Mouse (Mus musculus): ENCODE results near the gene Cdc42bpa. TPM values are rescaled to one million over a fixed set of nuclear protein-coding genes. Genes with fewer than 3 reads are reported as not detected.
A peak's percentile ranks its signal among the peaks of the same experiment; 100 is the strongest.

Gene Cdc42bpa
- polyA plus RNA-seq, 1 experiment from 2014 or later: 20.4 TPM

- H3K9ac ChIP-seq: no peak overlapping the region
- no peak overlapping the region for H3K4me2 ChIP-seq (replicated peaks)
- no peak overlapping the region for H3K27ac ChIP-seq
- H3K4me3 ChIP-seq: no peak overlapping the region
- no peaks in the 10 kb centered on the region for H3K36me3 ChIP-seq
- no peaks in the 10 kb centered on the region for H3K9me3 ChIP-seq
- peaks cover 16% of the 10 kb centered on the region for H3K4me1 ChIP-seq
- H3K27me3 ChIP-seq: no peaks in the 10 kb centered on the region
- ATAC-seq (ENCODE audit: low FRiP score, low read depth): no peak
- 78% methylated on average over 5 of the region's 5 CpGs for WGBS
These were observed 9.6 kb downstream of the Cdc42bpa start for GRCm38 (mm10) chr1:179969776-179970428.

- Histone ChIP-seq H3K36me3 (no peaks in the 10 kb centered on the region), H3K9ac (no peak overlapping the region), H3K9me3 (no peaks in the 10 kb centered on the region), H3K4me2 (replicated peaks) (no peak overlapping the region), H3K27me3 (no peaks in the 10 kb centered on the region), H3K27ac (no peak overlapping the region), H3K4me1 (peaks cover 45% of the 10 kb centered on the region), H3K4me3 (no peak overlapping the region)
- no peak for ATAC-seq (ENCODE audit: low FRiP score, low read depth)
- WGBS: 79% methylated on average over 6 of the region's 6 CpGs
These were observed 14.7 kb downstream of the Cdc42bpa start for GRCm38 (mm10) chr1:179975021-179975420.

GRCm38 (mm10) chr1:179975645-179976275 is 15.5 kb downstream of the Cdc42bpa start:
- 66% methylated on average over 5 of the region's 5 CpGs for WGBS
- no peak for ATAC-seq (ENCODE audit: low FRiP score, low read depth)
- Histone ChIP-seq H3K4me3 (no peak overlapping the region), H3K27me3 (no peaks in the 10 kb centered on the region), H3K36me3 (no peaks in the 10 kb centered on the region), H3K9ac (no peak overlapping the region), H3K4me2 (replicated peaks) (no peak overlapping the region), H3K27ac (no peak overlapping the region), H3K4me1 (peaks cover 45% of the 10 kb centered on the region), H3K9me3 (no peaks in the 10 kb centered on the region)

- Histone ChIP-seq H3K4me2 (replicated peaks) (peak overlapping the region; percentile 25; the same call in 1 of the 2 replicates), H3K27me3 (no peaks in the 10 kb centered on the region), H3K4me1 (peaks cover 44% of the 10 kb centered on the region), H3K9ac (no peak overlapping the region), H3K4me3 (no peak overlapping the region), H3K9me3 (peaks cover 7% of the 10 kb centered on the region), H3K36me3 (peaks cover 6% of the 10 kb centered on the region; the same call in 1 of the 2 replicates), H3K27ac (peak overlapping the region; percentile 73)
- peak; percentile 79 for ATAC-seq (ENCODE audit: low FRiP score, low read depth)
- 22% methylated on average over 6 of the region's 6 CpGs for WGBS
These were observed 17.2 kb downstream of the Cdc42bpa start for GRCm38 (mm10) chr1:179977437-179977836.

- H3K4me1 ChIP-seq: peaks cover 41% of the 10 kb centered on the region
- no peak overlapping the region for H3K4me3 ChIP-seq
- ATAC-seq (ENCODE audit: low FRiP score, low read depth): no peak
- 46% methylated on average over 1 of the region's 1 CpGs for WGBS
- no peak overlapping the region for H3K27ac ChIP-seq
- peaks cover 7% of the 10 kb centered on the region for H3K9me3 ChIP-seq
- no peak overlapping the region for H3K4me2 ChIP-seq (replicated peaks)
- H3K27me3 ChIP-seq: no peaks in the 10 kb centered on the region
- H3K36me3 ChIP-seq: peaks cover 6% of the 10 kb centered on the region; the same call in 1 of the 2 replicates
- no peak overlapping the region for H3K9ac ChIP-seq
These were observed 18.5 kb downstream of the Cdc42bpa start for GRCm38 (mm10) chr1:179978742-179979141.

- peaks cover 10% of the 10 kb centered on the region; the same call in 1 of the 2 replicates for H3K36me3 ChIP-seq
- H3K4me2 ChIP-seq (replicated peaks): no peak overlapping the region
- no peak overlapping the region for H3K27ac ChIP-seq
- peaks cover 25% of the 10 kb centered on the region for H3K4me1 ChIP-seq
- H3K4me3 ChIP-seq: no peak overlapping the region
- no peaks in the 10 kb centered on the region for H3K27me3 ChIP-seq
- peaks cover 7% of the 10 kb centered on the region for H3K9me3 ChIP-seq
- no peak for ATAC-seq (ENCODE audit: low FRiP score, low read depth)
- H3K9ac ChIP-seq: no peak overlapping the region
These were observed 21.4 kb downstream of the Cdc42bpa start for GRCm38 (mm10) chr1:179981680-179982079.

GRCm38 (mm10) chr1:179982183-179982582 is 21.9 kb downstream of the Cdc42bpa start:
- H3K36me3 ChIP-seq: peaks cover 13% of the 10 kb centered on the region
- H3K9ac ChIP-seq: no peak overlapping the region
- no peak overlapping the region for H3K4me2 ChIP-seq (replicated peaks)
- H3K9me3 ChIP-seq: peaks cover 7% of the 10 kb centered on the region
- peaks cover 20% of the 10 kb centered on the region for H3K4me1 ChIP-seq
- 71% methylated on average over 1 of the region's 1 CpGs for WGBS
- H3K27me3 ChIP-seq: no peaks in the 10 kb centered on the region
- H3K4me3 ChIP-seq: no peak overlapping the region
- ATAC-seq (ENCODE audit: low FRiP score, low read depth): no peak
- H3K27ac ChIP-seq: no peak overlapping the region

GRCm38 (mm10) chr1:179982933-179983332 is 22.7 kb downstream of the Cdc42bpa start:
- no peak for ATAC-seq (ENCODE audit: low FRiP score, low read depth)
- Histone ChIP-seq H3K9ac (no peak overlapping the region), H3K9me3 (peaks cover 7% of the 10 kb centered on the region), H3K4me2 (replicated peaks) (no peak overlapping the region), H3K36me3 (peaks cover 13% of the 10 kb centered on the region), H3K27me3 (no peaks in the 10 kb centered on the region), H3K4me1 (peaks cover 13% of the 10 kb centered on the region), H3K4me3 (no peak overlapping the region), H3K27ac (no peak overlapping the region)
- WGBS: 79% methylated on average over 1 of the region's 1 CpGs

GRCm38 (mm10) chr1:179984171-179984570 is 23.9 kb downstream of the Cdc42bpa start:
- 94% methylated on average over 1 of the region's 1 CpGs for whole genome bisulfite sequencing
- ATAC-seq (ENCODE audit: low FRiP score, low read depth): no peak

GRCm38 (mm10) chr1:179991660-179992235 is 31.5 kb downstream of the Cdc42bpa start:
- peaks cover 3% of the 10 kb centered on the region; the same call in 1 of the 2 replicates for H3K36me3 ChIP-seq

More at GRCm38 (mm10) chr1:179984171-179984570, 23.9 kb downstream of the Cdc42bpa start:
- Histone ChIP-seq H3K27me3 (no peaks in the 10 kb centered on the region), H3K27ac (no peak overlapping the region), H3K36me3 (peaks cover 13% of the 10 kb centered on the region), H3K9ac (no peak overlapping the region), H3K4me2 (replicated peaks) (no peak overlapping the region), H3K9me3 (peaks cover 7% of the 10 kb centered on the region), H3K4me1 (0 out of 2 replicates have a peak, but pooled peaks cover 3% of the 10 kb centered on the region), H3K4me3 (no peak overlapping the region)

GRCm38 (mm10) chr1:179992255-179992654 is 32.0 kb downstream of the Cdc42bpa start:
- Histone ChIP-seq H3K4me1 (0 out of 2 replicates have a peak, but pooled peaks cover 3% of the 10 kb centered on the region), H3K27me3 (no peaks in the 10 kb centered on the region), H3K27ac (no peak overlapping the region), H3K4me2 (replicated peaks) (no peak overlapping the region), H3K9me3 (no peaks in the 10 kb centered on the region), H3K9ac (no peak overlapping the region), H3K4me3 (no peak overlapping the region), H3K36me3 (no peaks in the 10 kb centered on the region)
- no peak for ATAC-seq (ENCODE audit: low FRiP score, low read depth)
- 85% methylated on average over 1 of the region's 1 CpGs for WGBS

More at GRCm38 (mm10) chr1:179991660-179992235, 31.5 kb downstream of the Cdc42bpa start:
- Histone ChIP-seq H3K27me3 (no peaks in the 10 kb centered on the region), H3K27ac (no peak overlapping the region), H3K9me3 (no peaks in the 10 kb centered on the region), H3K4me1 (0 out of 2 replicates have a peak, but pooled peaks cover 3% of the 10 kb centered on the region), H3K9ac (no peak overlapping the region), H3K4me2 (replicated peaks) (no peak overlapping the region), H3K4me3 (no peak overlapping the region)
- WGBS: 80% methylated on average over 6 of the region's 6 CpGs
- ATAC-seq (ENCODE audit: low FRiP score, low read depth): no peak

GRCm38 (mm10) chr1:180008057-180008456 is 47.8 kb downstream of the Cdc42bpa start:
- Histone ChIP-seq H3K27ac (no peak overlapping the region), H3K9ac (no peak overlapping the region), H3K4me2 (replicated peaks) (no peak overlapping the region), H3K27me3 (no peaks in the 10 kb centered on the region), H3K4me1 (no peaks in the 10 kb centered on the region), H3K4me3 (no peak overlapping the region), H3K36me3 (peaks cover 7% of the 10 kb centered on the region; the same call in 1 of the 2 replicates), H3K9me3 (no peaks in the 10 kb centered on the region; the same call in 1 of the 2 replicates)
- no peak for ATAC-seq (ENCODE audit: low FRiP score, low read depth)

All from limb, embryonic 13.5 days (tissue).